Mouse (Mus musculus): ENCODE results near the gene Nudt7.

- TF ChIP-seq CTCF (IDR thresholded peaks at IDR 0.05; ENCODE audit: control insufficient read depth, insufficient read depth, insufficient read length): no peak
- no peak for TF ChIP-seq MAX (IDR thresholded peaks at IDR 0.05)
- TF ChIP-seq CEBPB (IDR thresholded peaks at IDR 0.05; ENCODE audit: low read depth): no peak
Observed at GRCm38 (mm10) chr8:114133510-114134362, at the start of gene Nudt7.

Data from C2C12 (cell line).